Mouse (Mus musculus) cortical plate, adult 2 months (tissue): ENCODE measurements at regions not wholly inside any gene's neighbourhood (a gene's known extent, or its start where the extent isn't known, plus 50 kb on each side); places are given as distances from the start of the nearest gene placed in this dataset.

Experiments
- CTCF ChIP-seq: fragments of 200-500 bp; IDR thresholded peaks from 2 replicates; pipeline ENCODE4 v1.5.1; 2011; ENCODE audit warnings: mild to moderate bottlenecking, control low read depth, low read length; ENCODE audit not compliant: insufficient read depth; ENCODE audit errors: extremely low read depth
- POLR2A ChIP-seq: fragments of 200-500 bp; IDR thresholded peaks from 2 replicates; pipeline ENCODE4 v1.6.1; 2011; ENCODE audit warnings: mild to moderate bottlenecking, low read length, control low read depth; ENCODE audit not compliant: insufficient read depth; ENCODE audit errors: extremely low read depth

DNA sequence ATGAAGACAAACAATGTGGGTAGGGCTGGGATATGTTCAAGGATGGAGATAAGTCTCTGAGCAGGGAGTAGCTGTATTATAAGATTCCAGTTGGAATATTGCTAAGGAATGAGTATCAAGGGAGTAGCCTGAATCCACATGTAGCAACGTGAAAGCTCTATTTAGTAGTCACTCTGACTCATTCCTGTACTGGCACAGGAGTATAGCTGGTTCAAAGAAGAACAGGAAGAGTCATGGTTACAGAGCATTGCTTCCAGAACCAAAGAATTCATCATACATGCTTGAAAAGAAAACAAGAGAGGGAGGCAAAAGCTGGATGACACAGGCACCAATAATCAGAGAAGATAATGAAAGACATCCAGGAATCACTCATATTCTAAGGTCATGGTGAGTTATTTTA, 500.6 kb upstream of the N6amt1 start:
- TF ChIP-seq CTCF = no peak
- TF ChIP-seq POLR2A = no peak
